Mouse (Mus musculus) lung, postnatal 0 days (tissue): ENCODE results near the gene Adamts3. TPM values are rescaled to one million over a fixed set of nuclear protein-coding genes. Genes with fewer than 3 reads are reported as not detected.

Source experiments
- ATAC-seq: fragments of 200-750 bp; cut with Nextera tagmentation; 2 replicates; pipeline ENCODE4 v1.8.0; 2017; ENCODE audit warnings: moderate library complexity
- DNase-seq: peaks from one replicate; pipeline ENCODE4 v3.0.0-alpha.2; 2016; ENCODE audit warnings: low spot score
- H3K27ac ChIP-seq: fragments of 300-500 bp; sonication (generic); 2 replicates; pipeline ENCODE4 v1.5.1; 2014; ENCODE audit warnings: antibody characterized with exemption, mild to moderate bottlenecking, low read length, mixed read lengths
- H3K27me3 ChIP-seq: fragments of 300-500 bp; sonication (generic); replicated peaks from 2 replicates; pipeline ENCODE4 v1.6.1; 2014; ENCODE audit warnings: low read length, mixed read lengths; ENCODE audit not compliant: insufficient read depth
- H3K36me3 ChIP-seq: fragments of 300-500 bp; sonication (generic); 2 replicates; pipeline ENCODE4 v1.6.1; 2014; ENCODE audit warnings: low read length, mixed read lengths; ENCODE audit not compliant: insufficient read depth
- H3K4me1 ChIP-seq: fragments of 300-500 bp; sonication (generic); 2 replicates; pipeline ENCODE4 v1.6.1; 2014; ENCODE audit warnings: antibody characterized with exemption, low read depth, low read length, mixed read lengths; ENCODE audit not compliant: insufficient read depth
- H3K4me2 ChIP-seq: fragments of 300-500 bp; sonication (generic); replicated peaks from 2 replicates; pipeline ENCODE4 v1.6.1; 2014; ENCODE audit warnings: low read depth, mild to moderate bottlenecking, low read length, moderate library complexity, mixed read lengths
- H3K4me3 ChIP-seq: fragments of 300-500 bp; sonication (generic); 2 replicates; pipeline ENCODE4 v1.5.1; 2014; ENCODE audit warnings: low read depth, low read length
- H3K9ac ChIP-seq: fragments of 300-500 bp; sonication (generic); replicated peaks from 2 replicates; pipeline ENCODE4 v1.6.1; 2014; ENCODE audit warnings: low read depth, mild to moderate bottlenecking
- H3K9me3 ChIP-seq: fragments of 300-500 bp; sonication (generic); 2 replicates; pipeline ENCODE4 v1.6.1; 2016; ENCODE audit warnings: low read length, mixed read lengths
- CTCF ChIP-seq: IDR thresholded peaks from 2 replicates; pipeline ENCODE4 v1.5.1; 2016; ENCODE audit warnings: antibody characterized with exemption, mild to moderate bottlenecking
- EP300 ChIP-seq: IDR thresholded peaks from 2 replicates; pipeline ENCODE4 v1.6.1; 2016; ENCODE audit warnings: antibody characterized with exemption, mild to moderate bottlenecking, control low read depth
- WGBS: fragments of 180-500 bp; shearing (Covaris S2); extraction: QIAGEN DNeasy Blood & Tissue Kit; methylation state at CpG from one replicate; pipeline ENCODE4 v1.1.7; 2014; 5-methylcytosine and 5-hydroxymethylcytosine counted together
- polyA plus RNA-seq: library from polyadenylated mRNA; unstranded; fragments of >200 nt; fragmentation: Nextera tagmentation; extraction: Ambion mirVana; gene quantifications from 2 replicates; pipeline ENCODE4 v1.2.1, GENCODE M21; 2015

Gene Adamts3
- polyA plus RNA-seq, 1 experiment from 2014 or later, result 1.2 TPM

DNA sequence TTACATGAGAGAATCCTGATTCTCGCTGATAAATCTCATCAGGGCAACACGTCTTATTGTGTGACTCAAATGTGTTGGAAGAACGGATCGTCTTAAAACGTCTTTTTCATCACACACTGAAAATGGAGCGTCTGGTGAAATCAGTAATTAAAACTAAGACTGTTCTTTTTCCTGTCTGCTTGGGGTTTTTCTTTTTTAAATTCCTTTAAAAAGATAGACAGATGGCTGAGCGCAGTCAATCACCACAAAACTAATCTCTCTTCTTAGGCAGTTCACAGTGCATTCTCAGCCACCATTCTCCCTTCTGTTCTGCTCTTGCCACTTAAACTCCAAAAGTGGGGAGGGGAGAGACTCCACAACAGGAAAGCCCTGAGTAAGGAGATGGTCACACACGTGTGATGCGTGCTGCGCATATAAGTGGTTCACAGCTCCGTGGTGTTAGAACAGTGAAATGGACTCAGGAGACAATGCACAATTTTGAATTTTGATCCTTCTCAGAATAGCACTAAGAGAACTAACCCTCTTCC, 4.2 kb downstream of the Adamts3 start:
- DNase-seq (no peak), ATAC-seq (no peak)
- TF ChIP-seq EP300, result no peak
- no peak for TF ChIP-seq CTCF
- H3K9ac ChIP-seq, result no peak overlapping the region
- no peak overlapping the region for H3K4me3 ChIP-seq
- no peak overlapping the region for H3K27ac ChIP-seq
- H3K4me1 ChIP-seq, result no peaks in the 10 kb centered on the region
- H3K27me3 ChIP-seq, result no peaks in the 10 kb centered on the region
- no peak overlapping the region for H3K4me2 ChIP-seq
- WGBS, result 83% methylated on average over 11 of the region's 11 CpGs
- no peaks in the 10 kb centered on the region for H3K9me3 ChIP-seq
- H3K36me3 ChIP-seq, result no peaks in the 10 kb centered on the region

DNA sequence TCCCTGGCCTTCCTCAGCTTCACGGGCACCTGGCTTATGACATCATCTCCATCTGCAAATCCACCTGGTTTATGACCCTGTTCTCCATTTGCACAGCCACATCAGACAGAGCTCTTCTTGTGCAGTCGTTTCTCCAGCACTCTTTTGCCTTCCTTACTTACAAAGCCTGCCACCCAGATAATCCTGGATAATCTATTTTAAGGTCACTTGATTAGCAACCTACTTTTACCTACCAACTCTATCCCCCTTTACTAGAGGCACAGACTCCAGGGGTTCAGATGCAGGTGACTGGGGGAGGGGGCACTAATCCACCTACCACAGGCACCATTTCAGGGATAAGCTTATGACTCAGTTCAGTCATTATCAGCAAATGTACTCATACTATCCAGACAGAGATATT, 10.5 kb downstream of the Adamts3 start:
- Histone ChIP-seq H3K36me3 (no peaks in the 10 kb centered on the region), H3K9me3 (no peaks in the 10 kb centered on the region), H3K9ac (no peak overlapping the region), H3K27ac (no peak overlapping the region), H3K4me2 (no peak overlapping the region), H3K4me3 (no peak overlapping the region), H3K27me3 (no peaks in the 10 kb centered on the region), H3K4me1 (no peaks in the 10 kb centered on the region)
- TF ChIP-seq CTCF, result no peak
- no peak for TF ChIP-seq EP300
- ATAC-seq (no peak), DNase-seq (no peak)
- 51% methylated on average over 2 of the region's 2 CpGs for WGBS

DNA sequence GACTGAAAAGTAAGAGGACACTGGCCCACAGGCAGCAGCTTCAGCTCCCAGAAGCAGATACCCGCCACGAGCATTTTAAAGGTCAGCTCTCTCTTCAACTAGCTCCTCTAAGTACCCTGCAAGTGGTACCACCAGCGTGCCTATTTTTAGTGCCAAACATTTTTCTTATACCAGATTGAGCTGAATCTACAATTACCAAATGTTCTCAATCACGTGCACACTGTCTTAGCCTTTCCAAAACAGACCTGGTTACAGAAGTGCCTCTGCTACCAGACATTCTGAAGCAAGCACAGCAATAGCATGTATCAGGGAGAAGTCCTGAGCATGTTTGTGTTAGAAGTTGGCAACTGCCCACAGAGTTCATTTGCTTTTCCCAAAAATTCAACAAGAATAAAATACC, 23.5 kb downstream of the Adamts3 start:
- Histone ChIP-seq H3K4me1 (no peaks in the 10 kb centered on the region), H3K27me3 (no peaks in the 10 kb centered on the region), H3K9ac (no peak overlapping the region), H3K9me3 (no peaks in the 10 kb centered on the region), H3K36me3 (no peaks in the 10 kb centered on the region), H3K27ac (no peak overlapping the region), H3K4me3 (no peak overlapping the region), H3K4me2 (no peak overlapping the region)
- TF ChIP-seq EP300 (no peak), CTCF (no peak)
- DNase-seq (no peak), ATAC-seq (no peak)
- WGBS, result 75% methylated on average over 4 of the region's 4 CpGs

DNA sequence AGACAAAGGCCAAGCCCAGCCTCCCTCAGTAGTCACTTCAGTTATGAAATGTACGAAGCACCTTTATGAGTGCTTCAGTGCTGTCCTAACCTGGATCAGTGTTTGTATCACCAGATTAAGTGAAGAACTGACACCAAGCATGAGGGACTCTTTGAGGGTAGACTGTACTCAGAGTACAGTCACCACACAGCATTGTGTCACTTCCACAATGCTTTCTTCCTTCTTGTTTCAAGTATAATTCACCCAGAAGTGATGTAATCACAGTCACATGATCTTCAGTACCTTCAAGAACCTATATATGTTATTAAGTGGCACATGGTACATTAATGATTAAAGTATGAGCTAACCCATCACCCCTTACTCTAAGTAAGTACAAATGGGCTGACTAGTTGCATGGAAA, 24.3 kb downstream of the Adamts3 start:
- DNase-seq (no peak), ATAC-seq (no peak)
- WGBS, result 81% methylated on average over 1 of the region's 1 CpGs
- Histone ChIP-seq H3K9me3 (no peaks in the 10 kb centered on the region), H3K9ac (no peak overlapping the region), H3K4me1 (no peaks in the 10 kb centered on the region), H3K27me3 (no peaks in the 10 kb centered on the region), H3K4me2 (no peak overlapping the region), H3K27ac (no peak overlapping the region), H3K36me3 (no peaks in the 10 kb centered on the region), H3K4me3 (no peak overlapping the region)
- TF ChIP-seq EP300, result no peak
- no peak for TF ChIP-seq CTCF

DNA sequence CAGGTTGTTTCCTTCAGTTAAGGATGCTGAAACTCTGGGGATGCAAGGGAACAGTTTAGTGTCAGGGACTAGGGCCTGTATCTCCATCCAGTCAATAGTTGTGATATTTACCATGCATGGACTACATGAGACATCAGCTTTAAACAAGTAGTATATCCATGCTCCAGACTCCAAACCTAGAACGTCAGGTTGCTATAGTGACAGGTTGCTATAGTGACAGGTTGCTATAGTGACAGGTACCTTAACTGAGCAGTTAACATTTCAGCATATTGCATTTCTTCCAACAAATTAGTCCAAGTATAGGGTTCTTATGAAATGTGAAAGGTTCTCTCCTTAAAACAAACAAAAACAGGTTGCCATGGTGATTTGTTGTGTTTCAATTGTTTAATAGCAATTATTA, 36.6 kb downstream of the Adamts3 start:
- Histone ChIP-seq H3K9ac (no peak overlapping the region), H3K36me3 (no peaks in the 10 kb centered on the region), H3K4me1 (peaks cover 5% of the 10 kb centered on the region; the same call in 1 of the 2 replicates), H3K9me3 (no peaks in the 10 kb centered on the region), H3K27ac (no peak overlapping the region), H3K27me3 (no peaks in the 10 kb centered on the region), H3K4me3 (no peak overlapping the region), H3K4me2 (no peak overlapping the region)
- TF ChIP-seq CTCF (no peak), EP300 (no peak)
- DNase-seq (no peak), ATAC-seq (no peak)
- WGBS, result 43% methylated on average over 1 of the region's 1 CpGs

DNA sequence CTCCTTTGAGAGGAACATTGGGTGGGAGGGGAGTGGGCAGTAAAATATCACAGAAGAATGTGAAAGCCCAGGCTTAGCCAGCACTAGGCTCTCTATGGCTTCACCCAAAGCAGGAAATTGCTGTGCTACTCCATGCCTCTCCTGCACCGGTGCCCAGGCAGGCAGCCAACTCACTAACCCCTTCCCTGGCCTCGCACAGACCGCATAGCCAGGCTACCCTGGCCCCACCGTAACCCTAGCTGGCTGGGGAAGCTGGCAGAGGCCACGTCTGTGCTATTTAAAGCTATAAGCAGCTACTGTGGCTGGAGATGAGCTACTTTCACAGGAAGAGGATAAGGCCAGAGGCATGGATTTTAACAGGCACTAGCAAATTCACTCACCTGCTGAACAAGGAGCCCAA, 38.8 kb downstream of the Adamts3 start:
- ATAC-seq (peak; percentile 69), DNase-seq (peak; percentile 46)
- no peak overlapping the region for H3K9ac ChIP-seq
- no peak overlapping the region for H3K27ac ChIP-seq
- H3K9me3 ChIP-seq, result no peaks in the 10 kb centered on the region
- WGBS, result 10% methylated on average over 5 of the region's 5 CpGs
- no peak for TF ChIP-seq EP300
- no peak for TF ChIP-seq CTCF
- H3K36me3 ChIP-seq, result no peaks in the 10 kb centered on the region
- no peaks in the 10 kb centered on the region for H3K27me3 ChIP-seq
- H3K4me2 ChIP-seq, result no peak overlapping the region
- peaks cover 5% of the 10 kb centered on the region; the same call in 1 of the 2 replicates for H3K4me1 ChIP-seq
- H3K4me3 ChIP-seq, result no peak overlapping the region

DNA sequence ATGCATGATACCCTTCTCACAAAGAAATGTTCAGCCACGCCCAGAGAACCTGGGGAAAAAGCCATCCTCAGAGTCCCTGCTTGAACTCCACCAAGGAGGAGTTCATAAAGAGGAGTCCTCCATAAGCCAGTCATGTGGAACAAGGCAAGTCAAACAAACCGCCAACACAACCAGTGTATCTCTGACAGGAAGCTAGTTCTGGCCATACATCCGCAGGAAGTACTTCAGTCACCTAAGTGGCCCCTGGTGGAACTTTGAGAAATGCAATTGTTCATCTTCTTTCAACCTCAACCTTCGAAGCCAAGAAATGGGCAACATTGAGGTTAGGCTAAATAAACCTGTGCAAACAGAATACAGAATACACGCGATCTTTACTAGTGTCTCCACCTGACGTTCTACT, 39.7 kb downstream of the Adamts3 start:
- 75% methylated on average over 7 of the region's 7 CpGs for WGBS
- no peak overlapping the region for H3K9ac ChIP-seq
- ATAC-seq (no peak), DNase-seq (no peak)
- no peak overlapping the region for H3K4me2 ChIP-seq
- no peaks in the 10 kb centered on the region for H3K27me3 ChIP-seq
- no peaks in the 10 kb centered on the region for H3K9me3 ChIP-seq
- TF ChIP-seq EP300 (no peak), CTCF (no peak)
- peaks cover 5% of the 10 kb centered on the region; the same call in 1 of the 2 replicates for H3K4me1 ChIP-seq
- H3K4me3 ChIP-seq, result no peak overlapping the region
- H3K36me3 ChIP-seq, result no peaks in the 10 kb centered on the region
- H3K27ac ChIP-seq, result no peak overlapping the region
